Mouse (Mus musculus) lung, embryonic 16.5 days (tissue): ENCODE measurements at regions not wholly inside any gene's neighbourhood (a gene's known extent, or its start where the extent isn't known, plus 50 kb on each side); places are given as distances from the start of the nearest gene placed in this dataset.

ENCODE experiments used
- ATAC-seq: fragments of 200-750 bp; cut with Nextera tagmentation; 2 replicates; pipeline ENCODE4 v1.8.0; 2017; ENCODE audit warnings: low read depth, mild to moderate bottlenecking, moderate library complexity
- H3K27ac ChIP-seq: fragments of 300-500 bp; sonication (generic); 2 replicates; pipeline ENCODE4 v1.5.1; 2014; ENCODE audit warnings: mild to moderate bottlenecking, control low read depth, low read length
- H3K27me3 ChIP-seq: fragments of 300-500 bp; sonication (generic); 2 replicates; pipeline ENCODE4 v1.6.1; 2014; ENCODE audit warnings: low read depth, low read length, mixed read lengths; ENCODE audit not compliant: control insufficient read depth, insufficient read depth
- H3K36me3 ChIP-seq: fragments of 300-500 bp; sonication (generic); 2 replicates; pipeline ENCODE4 v1.6.1; 2014; ENCODE audit warnings: low read length; ENCODE audit not compliant: control insufficient read depth, insufficient read depth
- H3K4me1 ChIP-seq: fragments of 300-500 bp; sonication (generic); replicated peaks from 2 replicates; pipeline ENCODE4 v1.6.1; 2014; ENCODE audit warnings: low read length, mixed read lengths; ENCODE audit not compliant: control insufficient read depth, insufficient read depth
- H3K4me2 ChIP-seq: fragments of 300-500 bp; sonication (generic); 2 replicates; pipeline ENCODE4 v1.6.1; 2014; ENCODE audit warnings: low read depth, low read length, control low read depth
- H3K4me3 ChIP-seq: fragments of 300-500 bp; sonication (generic); 2 replicates; pipeline ENCODE4 v1.5.1; 2014; ENCODE audit warnings: mild to moderate bottlenecking, low read length, control low read depth
- H3K9ac ChIP-seq: fragments of 300-500 bp; sonication (generic); 2 replicates; pipeline ENCODE4 v1.6.1; 2014; ENCODE audit warnings: low read length, control low read depth
- H3K9me3 ChIP-seq: fragments of 300-500 bp; sonication (generic); 2 replicates; pipeline ENCODE4 v1.6.1; 2016; ENCODE audit warnings: low read length; ENCODE audit not compliant: control insufficient read depth
- WGBS: fragments of 180-500 bp; shearing (Covaris S2); extraction: QIAGEN DNeasy Blood & Tissue Kit; methylation state at CpG from one replicate; pipeline ENCODE4 v1.1.7; 2014; 5-methylcytosine and 5-hydroxymethylcytosine counted together

DNA sequence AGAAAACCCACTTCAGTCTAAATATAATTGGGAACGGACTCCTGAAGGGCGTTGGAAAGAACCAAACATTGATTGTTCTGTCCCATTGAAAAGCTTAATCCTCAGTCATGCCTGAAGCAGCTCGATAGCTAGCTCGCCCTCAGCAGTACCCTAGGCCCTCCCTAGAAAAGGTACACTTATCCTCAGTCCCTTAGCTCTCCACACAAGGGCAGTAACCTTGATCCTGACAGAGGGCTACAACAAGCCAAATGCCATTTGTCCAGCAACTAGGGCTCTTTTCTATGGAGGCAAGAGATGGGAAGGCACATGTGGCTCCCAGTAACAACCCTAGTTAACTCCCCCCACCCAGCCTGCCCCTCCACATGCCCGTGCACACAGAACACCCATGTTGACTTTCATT, 53.4 kb upstream of the Cachd1 start:
- H3K4me1 ChIP-seq: no peaks in the 10 kb centered on the region
- no peaks in the 10 kb centered on the region for H3K27me3 ChIP-seq
- no peak overlapping the region for H3K9ac ChIP-seq
- WGBS: 68% methylated on average over 5 of the region's 5 CpGs
- H3K9me3 ChIP-seq: no peaks in the 10 kb centered on the region
- H3K4me3 ChIP-seq: no peak overlapping the region
- no peak overlapping the region for H3K4me2 ChIP-seq
- H3K27ac ChIP-seq: no peak overlapping the region
- no peaks in the 10 kb centered on the region for H3K36me3 ChIP-seq
- no peak for ATAC-seq

- Histone ChIP-seq H3K9ac (no peak overlapping the region), H3K27ac (no peak overlapping the region), H3K4me1 (no peaks in the 10 kb centered on the region), H3K4me3 (no peak overlapping the region), H3K4me2 (no peak overlapping the region), H3K27me3 (no peaks in the 10 kb centered on the region), H3K9me3 (no peaks in the 10 kb centered on the region), H3K36me3 (no peaks in the 10 kb centered on the region)
- ATAC-seq: no peak
- WGBS: 90% methylated on average over 7 of the region's 7 CpGs
Observed at GRCm38 (mm10) chr4:100725811-100726210, 50.7 kb upstream of the Cachd1 start.

DNA sequence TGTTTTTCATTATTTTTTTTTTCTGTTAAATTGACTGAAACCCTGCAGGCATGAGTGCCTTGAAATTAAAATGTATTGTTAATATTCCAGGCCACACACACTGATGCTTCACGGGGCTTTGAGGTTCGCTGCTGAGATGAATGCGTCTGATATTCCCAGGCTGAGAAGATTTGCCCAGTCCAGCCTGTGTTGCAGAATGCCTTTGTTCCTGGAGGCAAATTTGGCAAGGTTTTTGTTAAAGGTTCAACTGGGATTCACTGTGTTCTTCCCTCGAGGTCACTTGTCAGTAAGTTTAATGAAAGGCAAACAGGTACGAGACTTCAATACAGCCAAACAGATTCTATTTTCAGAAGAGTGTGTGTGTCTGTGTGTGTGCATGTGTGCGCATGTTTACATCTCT, 50.0 kb upstream of the Cachd1 start:
- Histone ChIP-seq H3K4me1 (no peaks in the 10 kb centered on the region), H3K27me3 (no peaks in the 10 kb centered on the region), H3K4me2 (no peak overlapping the region), H3K9me3 (no peaks in the 10 kb centered on the region), H3K9ac (no peak overlapping the region), H3K4me3 (no peak overlapping the region), H3K36me3 (no peaks in the 10 kb centered on the region), H3K27ac (no peak overlapping the region)
- 72% methylated on average over 6 of the region's 6 CpGs for WGBS
- ATAC-seq: no peak
